Mouse (Mus musculus) cerebral cortex, adult 2 months (tissue): ENCODE results near the gene Trim58.

Experiments used
- WGBS: fragments of 180-500 bp; shearing (Covaris S2); methylation state at CpG from one replicate; pipeline ENCODE4 v1.1.7; 2018; 5-methylcytosine and 5-hydroxymethylcytosine counted together

The Trim58 gene

DNA sequence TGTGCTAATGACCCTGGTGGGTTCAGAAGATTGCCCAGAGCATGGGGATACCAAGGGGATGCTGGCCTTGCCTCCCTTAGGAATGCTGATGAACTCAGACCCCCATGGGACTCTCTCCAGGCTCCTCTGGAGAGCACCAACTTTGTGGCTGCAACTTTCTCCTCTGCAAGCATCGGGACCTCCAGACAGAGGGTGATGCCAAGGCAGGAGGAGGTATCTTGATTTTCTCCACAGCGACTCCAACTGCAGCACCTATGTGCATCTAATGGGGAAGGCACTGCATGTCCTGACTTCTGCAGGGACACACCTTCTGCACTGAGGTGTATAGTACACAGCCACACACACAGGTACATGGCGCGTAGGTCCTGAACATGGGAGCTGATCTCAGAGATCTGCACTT, 18.3 kb downstream of the Trim58 start, which contains the start of gene Olfr322:
Olfr322 (plus strand) TSS at position 187 of the 400 bp plus-strand sequence.
- 87% methylated on average over 4 of the region's 4 CpGs for WGBS

DNA sequence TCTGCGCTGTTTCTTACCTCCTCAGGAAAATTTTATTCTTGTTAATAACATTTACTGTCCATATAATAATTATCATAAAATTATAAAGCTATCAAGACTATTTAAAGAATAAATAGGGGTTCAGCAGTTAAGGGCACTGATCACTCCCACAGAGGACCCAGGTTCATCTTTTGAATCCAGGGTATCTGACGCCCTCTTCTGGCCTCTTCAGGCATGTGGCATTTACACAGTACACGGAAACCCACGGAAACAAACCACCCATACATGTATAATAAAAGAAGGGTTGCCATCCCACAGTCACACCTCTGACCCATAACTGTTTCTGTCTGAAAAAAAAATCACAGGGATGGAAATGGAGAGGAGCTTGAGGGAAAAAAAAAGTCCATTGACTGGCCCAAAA, 31.6 kb downstream of the Trim58 start:
- 58% methylated on average over 4 of the region's 4 CpGs for WGBS

DNA sequence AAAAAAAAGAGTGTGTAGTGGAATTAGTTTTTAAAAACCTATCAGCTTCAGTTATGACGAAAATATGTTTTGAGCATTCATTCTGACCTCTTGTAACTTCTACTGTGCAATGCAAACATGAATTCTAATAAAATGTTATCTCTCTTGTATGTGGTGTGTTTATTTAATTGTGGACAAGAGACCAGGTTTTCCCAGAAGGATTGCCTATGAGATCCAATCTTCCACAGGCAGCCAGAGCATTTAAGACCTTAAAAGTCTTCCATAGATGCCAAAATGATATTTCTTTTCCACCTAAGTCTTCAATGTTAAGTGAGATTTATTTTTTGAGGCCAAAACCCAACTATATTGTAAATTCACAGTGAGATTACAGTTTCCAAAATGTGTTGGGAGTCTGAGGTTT, 40.5 kb downstream of the Trim58 start, which contains the start of gene Olfr320:
Olfr320 (plus strand) TSS at position 301 of the 400 bp plus-strand sequence.
- WGBS = 81% methylated on average over 1 of the region's 1 CpGs

DNA sequence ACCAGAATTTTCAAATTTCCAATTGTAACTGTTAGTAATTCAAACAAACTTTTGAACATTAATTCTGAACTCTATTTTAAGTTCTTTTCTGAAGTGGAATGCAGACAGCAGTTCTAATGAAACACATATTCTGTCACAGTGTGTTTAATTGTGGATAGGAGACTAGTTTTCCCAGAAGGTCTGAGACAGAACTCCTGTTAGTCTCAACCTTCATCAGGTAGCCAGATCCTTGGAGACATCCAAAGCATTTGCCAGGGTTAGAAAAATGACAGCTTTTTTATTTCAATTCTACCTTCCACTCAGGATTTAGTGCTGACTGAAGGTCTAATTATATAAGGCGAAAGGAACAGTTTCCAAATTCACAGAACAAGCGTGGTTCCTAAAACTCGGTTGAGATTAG, 58.6 kb downstream of the Trim58 start, which contains the start of gene Olfr319:
Olfr319 (plus strand) TSS at position 301 of the 400 bp plus-strand sequence.
- 66% methylated on average over 3 of the region's 3 CpGs for WGBS
